Mouse (Mus musculus): Measurements from ENCODE around the gene Dgke. TPM values are rescaled to one million over a fixed set of nuclear protein-coding genes. Genes with fewer than 3 reads are reported as not detected.

Gene Dgke
- polyA plus RNA-seq, 1 experiment from 2014 or later, result 6.6 TPM

DNA sequence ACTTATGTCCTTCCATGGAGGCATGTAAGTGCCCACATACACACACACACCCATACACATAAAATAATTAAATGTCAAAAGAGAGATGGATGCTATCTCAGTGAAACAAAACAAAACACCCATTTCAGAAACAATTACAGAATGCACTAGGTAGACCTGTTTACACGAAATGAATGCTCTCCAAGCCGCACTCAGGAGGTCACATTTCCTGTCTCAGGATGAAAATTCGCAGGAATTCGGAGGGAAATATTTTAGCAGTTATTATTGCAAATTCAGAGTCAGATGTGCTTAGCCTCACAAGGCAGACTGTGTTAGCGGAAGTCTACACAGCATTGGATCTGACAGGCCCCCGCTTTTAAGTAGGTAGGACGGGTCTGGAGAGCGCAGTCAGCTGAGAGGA is 6.9 kb upstream of the Dgke start, which contains the start of gene Gm525:
Gene Gm525, plus strand, starts transcription at position 301 of the 400 bp plus-strand sequence.
- H3K4me1 ChIP-seq, result no peaks in the 10 kb centered on the region
- no peak within 1 kb of the TSS for H3K4me3 ChIP-seq
- 70% methylated on average over 8 of the region's 8 CpGs for WGBS
- no peak within 1 kb of the TSS for H3K4me2 ChIP-seq (replicated peaks)
- no peaks in the 10 kb centered on the region for H3K36me3 ChIP-seq
- no peak within 1 kb of the TSS for H3K9ac ChIP-seq
- no peaks in the 10 kb centered on the region for H3K27me3 ChIP-seq
- H3K9me3 ChIP-seq, result no peaks in the 10 kb centered on the region
- no peak within 1 kb of the TSS for H3K27ac ChIP-seq
- ATAC-seq (ENCODE audit: insufficient number of reproducible peaks, insufficient read depth, low FRiP score, low TSS enrichment), result no peak

GRCm38 (mm10) chr11:89071522-89071921 is 4.9 kb upstream of the Dgke start:
- Histone ChIP-seq H3K9ac (no peak overlapping the region), H3K36me3 (no peaks in the 10 kb centered on the region), H3K27ac (no peak overlapping the region), H3K27me3 (no peaks in the 10 kb centered on the region), H3K4me1 (no peaks in the 10 kb centered on the region), H3K4me3 (no peak overlapping the region), H3K4me2 (replicated peaks) (no peak overlapping the region), H3K9me3 (no peaks in the 10 kb centered on the region)
- ATAC-seq (ENCODE audit: insufficient number of reproducible peaks, insufficient read depth, low FRiP score, low TSS enrichment), result no peak
- 71% methylated on average over 5 of the region's 5 CpGs for WGBS

DNA sequence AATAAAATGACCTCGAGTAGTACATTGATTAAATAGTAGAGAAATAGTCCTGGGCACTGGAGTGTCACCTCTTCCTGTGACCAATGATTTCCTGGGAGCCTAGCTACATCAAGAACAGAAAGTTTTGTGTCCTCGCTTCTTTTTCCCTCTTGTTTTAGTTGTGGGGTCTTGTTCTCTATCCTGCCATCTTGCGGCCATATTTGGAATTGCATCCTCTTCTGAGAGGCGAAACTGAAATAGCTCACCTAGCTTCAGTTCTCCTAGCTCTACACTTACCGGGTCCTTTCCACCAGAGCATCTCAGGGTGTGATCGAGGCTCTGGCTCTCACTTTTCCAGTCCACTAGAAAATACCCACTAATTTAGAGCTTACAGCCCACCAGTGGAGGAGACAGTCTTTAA is 2.7 kb upstream of the Dgke start:
- no peaks in the 10 kb centered on the region for H3K27me3 ChIP-seq
- no peak overlapping the region for H3K4me3 ChIP-seq
- H3K4me1 ChIP-seq, result no peaks in the 10 kb centered on the region
- no peaks in the 10 kb centered on the region for H3K36me3 ChIP-seq
- ATAC-seq (ENCODE audit: insufficient number of reproducible peaks, insufficient read depth, low FRiP score, low TSS enrichment), result no peak
- H3K27ac ChIP-seq, result no peak overlapping the region
- H3K4me2 ChIP-seq (replicated peaks), result no peak overlapping the region
- H3K9me3 ChIP-seq, result no peaks in the 10 kb centered on the region
- no peak overlapping the region for H3K9ac ChIP-seq
- WGBS, result 24% methylated on average over 6 of the region's 6 CpGs

DNA sequence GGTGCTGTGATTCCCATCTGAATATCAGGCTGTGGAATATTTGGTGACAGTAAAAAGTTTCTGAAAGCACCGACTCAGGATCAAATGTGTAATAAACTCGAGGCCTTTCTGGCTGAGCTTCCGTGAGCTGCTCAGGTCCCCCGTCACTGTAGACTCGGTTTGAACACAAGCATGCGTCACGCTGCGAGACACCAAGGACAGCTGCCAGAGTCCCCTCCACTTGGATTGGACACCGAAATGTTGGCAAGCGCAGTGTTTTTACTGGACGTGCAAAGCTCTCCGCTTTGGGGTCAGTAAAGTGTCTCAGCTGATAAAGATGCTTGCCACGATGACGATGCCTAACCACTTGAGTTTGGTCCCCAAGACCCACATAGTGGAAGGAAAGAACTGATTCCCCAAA is 2.0 kb upstream of the Dgke start:
- Histone ChIP-seq H3K36me3 (no peaks in the 10 kb centered on the region), H3K9ac (no peak overlapping the region), H3K27me3 (no peaks in the 10 kb centered on the region), H3K4me1 (no peaks in the 10 kb centered on the region), H3K27ac (no peak overlapping the region), H3K9me3 (no peaks in the 10 kb centered on the region), H3K4me2 (replicated peaks) (no peak overlapping the region), H3K4me3 (no peak overlapping the region)
- 91% methylated on average over 14 of the region's 14 CpGs for WGBS
- ATAC-seq (ENCODE audit: insufficient number of reproducible peaks, insufficient read depth, low FRiP score, low TSS enrichment), result no peak

DNA sequence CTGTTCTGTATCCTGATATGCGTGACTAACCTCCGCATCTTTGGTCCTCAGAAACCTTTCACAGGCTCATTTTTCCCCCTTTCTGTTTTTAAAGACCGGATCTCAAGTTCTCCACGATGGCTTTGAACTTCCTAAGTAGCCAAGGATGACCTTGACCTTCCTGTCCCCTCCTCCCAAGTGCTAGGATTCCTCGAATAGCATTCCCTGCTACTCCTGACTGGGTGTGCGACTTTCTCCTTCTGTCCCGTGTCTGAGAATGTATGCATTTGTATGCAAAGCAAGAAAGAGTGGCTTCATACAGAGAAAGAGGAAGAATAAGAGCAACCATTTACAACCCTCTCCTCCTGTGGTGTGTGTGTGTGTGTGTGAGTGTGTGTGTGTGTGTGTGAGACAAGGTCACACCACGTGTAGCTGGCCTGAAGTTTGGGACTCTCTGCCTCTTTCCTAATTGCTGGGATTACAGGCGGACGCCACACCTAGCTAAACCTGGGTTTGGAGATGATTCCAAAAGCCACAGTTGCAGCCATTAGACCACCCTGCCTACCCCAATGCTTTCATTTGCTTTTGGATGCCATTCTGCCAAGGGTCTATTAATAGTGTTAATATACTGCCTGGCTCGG is 1.3 kb upstream of the Dgke start:
- Histone ChIP-seq H3K36me3 (no peaks in the 10 kb centered on the region), H3K27ac (no peak overlapping the region), H3K27me3 (no peaks in the 10 kb centered on the region), H3K9me3 (no peaks in the 10 kb centered on the region), H3K4me3 (no peak overlapping the region), H3K4me2 (replicated peaks) (no peak overlapping the region), H3K4me1 (no peaks in the 10 kb centered on the region), H3K9ac (no peak overlapping the region)
- no peak for ATAC-seq (ENCODE audit: insufficient number of reproducible peaks, insufficient read depth, low FRiP score, low TSS enrichment)
- WGBS, result 57% methylated on average over 11 of the region's 11 CpGs

DNA sequence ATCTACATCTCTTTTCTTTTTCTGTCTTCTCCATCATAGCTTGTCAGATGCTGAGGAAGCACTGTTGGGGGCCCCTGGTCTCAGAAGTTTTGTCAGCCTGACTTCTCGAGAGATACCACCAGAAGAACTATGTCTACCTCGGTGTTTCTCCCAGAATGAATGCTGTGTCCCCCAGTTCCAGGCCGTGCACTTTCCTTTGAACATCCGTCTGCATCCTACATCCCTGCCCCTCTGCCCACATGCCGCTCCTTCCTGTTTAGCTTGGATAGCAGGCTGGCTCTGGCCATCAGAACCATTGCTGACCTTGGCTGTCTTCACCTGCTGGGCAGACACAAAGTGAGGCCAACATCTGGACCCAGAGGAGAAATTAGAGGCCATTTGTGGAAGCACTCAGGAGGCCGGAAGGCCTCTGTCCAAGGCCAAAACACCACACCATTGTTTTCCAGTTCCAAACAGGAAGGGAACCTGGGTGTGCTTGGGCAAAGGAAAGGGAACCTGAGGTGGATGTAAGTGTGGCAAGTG is 712 bp upstream of the Dgke start:
- 63% methylated on average over 6 of the region's 6 CpGs for WGBS
- ATAC-seq (ENCODE audit: insufficient number of reproducible peaks, insufficient read depth, low FRiP score, low TSS enrichment), result no peak
- no peaks in the 10 kb centered on the region for H3K4me1 ChIP-seq

GRCm38 (mm10) chr11:89066126-89066525 is 524 bp downstream of the Dgke start:
- H3K27me3 ChIP-seq, result no peaks in the 10 kb centered on the region
- H3K36me3 ChIP-seq, result no peaks in the 10 kb centered on the region
- H3K4me1 ChIP-seq, result no peaks in the 10 kb centered on the region
- no peak overlapping the region for H3K4me2 ChIP-seq (replicated peaks)
- no peak for ATAC-seq (ENCODE audit: insufficient number of reproducible peaks, insufficient read depth, low FRiP score, low TSS enrichment)
- no peak overlapping the region for H3K9ac ChIP-seq
- no peaks in the 10 kb centered on the region for H3K9me3 ChIP-seq
- 83% methylated on average over 6 of the region's 6 CpGs for WGBS
- no peak overlapping the region for H3K4me3 ChIP-seq
- H3K27ac ChIP-seq, result no peak overlapping the region

More for the DNA sequence above, 712 bp upstream of the Dgke start:
- Histone ChIP-seq H3K4me2 (replicated peaks) (no peak overlapping the region), H3K9ac (no peak overlapping the region), H3K27me3 (no peaks in the 10 kb centered on the region), H3K36me3 (no peaks in the 10 kb centered on the region), H3K27ac (no peak overlapping the region), H3K9me3 (no peaks in the 10 kb centered on the region), H3K4me3 (no peak overlapping the region)

DNA sequence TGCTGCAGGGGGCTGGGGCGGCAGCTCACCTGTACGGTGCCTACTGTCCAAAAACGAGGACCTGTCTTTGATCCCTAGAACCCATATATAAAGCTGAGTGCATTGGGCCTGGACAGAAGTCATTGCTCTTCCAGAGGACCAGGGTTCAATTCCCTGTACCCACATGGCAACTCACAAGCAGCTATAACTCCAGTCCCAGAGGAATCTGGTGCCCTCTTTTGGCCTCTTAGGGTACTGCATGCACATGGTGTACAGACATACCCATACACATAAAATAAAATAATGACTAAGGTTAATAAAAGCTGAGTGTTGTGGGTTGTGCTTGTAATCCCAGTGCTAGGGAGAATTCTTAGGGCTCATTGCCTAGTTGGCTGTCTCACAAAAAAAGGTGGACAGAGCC is 1.4 kb downstream of the Dgke start:
- Histone ChIP-seq H3K9me3 (no peaks in the 10 kb centered on the region), H3K4me1 (no peaks in the 10 kb centered on the region), H3K27me3 (no peaks in the 10 kb centered on the region), H3K4me3 (no peak overlapping the region), H3K4me2 (replicated peaks) (no peak overlapping the region), H3K36me3 (no peaks in the 10 kb centered on the region), H3K27ac (no peak overlapping the region), H3K9ac (no peak overlapping the region)
- no peak for ATAC-seq (ENCODE audit: insufficient number of reproducible peaks, insufficient read depth, low FRiP score, low TSS enrichment)
- WGBS, result 95% methylated on average over 3 of the region's 3 CpGs

GRCm38 (mm10) chr11:89064312-89064711 is 2.3 kb downstream of the Dgke start:
- Histone ChIP-seq H3K4me1 (peaks cover 5% of the 10 kb centered on the region), H3K9ac (no peak overlapping the region), H3K27me3 (no peaks in the 10 kb centered on the region), H3K27ac (no peak overlapping the region), H3K9me3 (no peaks in the 10 kb centered on the region), H3K4me3 (no peak overlapping the region), H3K36me3 (no peaks in the 10 kb centered on the region), H3K4me2 (replicated peaks) (no peak overlapping the region)
- 75% methylated on average over 6 of the region's 6 CpGs for WGBS
- no peak for ATAC-seq (ENCODE audit: insufficient number of reproducible peaks, insufficient read depth, low FRiP score, low TSS enrichment)

GRCm38 (mm10) chr11:89061362-89061761 is 5.3 kb downstream of the Dgke start:
- H3K36me3 ChIP-seq, result no peaks in the 10 kb centered on the region
- H3K9me3 ChIP-seq, result no peaks in the 10 kb centered on the region
- no peak overlapping the region for H3K27ac ChIP-seq
- no peak overlapping the region for H3K4me2 ChIP-seq (replicated peaks)
- H3K4me3 ChIP-seq, result no peak overlapping the region
- no peak overlapping the region for H3K9ac ChIP-seq
- 84% methylated on average over 7 of the region's 7 CpGs for WGBS
- no peaks in the 10 kb centered on the region for H3K27me3 ChIP-seq
- ATAC-seq (ENCODE audit: insufficient number of reproducible peaks, insufficient read depth, low FRiP score, low TSS enrichment), result no peak
- H3K4me1 ChIP-seq, result peaks cover 15% of the 10 kb centered on the region

DNA sequence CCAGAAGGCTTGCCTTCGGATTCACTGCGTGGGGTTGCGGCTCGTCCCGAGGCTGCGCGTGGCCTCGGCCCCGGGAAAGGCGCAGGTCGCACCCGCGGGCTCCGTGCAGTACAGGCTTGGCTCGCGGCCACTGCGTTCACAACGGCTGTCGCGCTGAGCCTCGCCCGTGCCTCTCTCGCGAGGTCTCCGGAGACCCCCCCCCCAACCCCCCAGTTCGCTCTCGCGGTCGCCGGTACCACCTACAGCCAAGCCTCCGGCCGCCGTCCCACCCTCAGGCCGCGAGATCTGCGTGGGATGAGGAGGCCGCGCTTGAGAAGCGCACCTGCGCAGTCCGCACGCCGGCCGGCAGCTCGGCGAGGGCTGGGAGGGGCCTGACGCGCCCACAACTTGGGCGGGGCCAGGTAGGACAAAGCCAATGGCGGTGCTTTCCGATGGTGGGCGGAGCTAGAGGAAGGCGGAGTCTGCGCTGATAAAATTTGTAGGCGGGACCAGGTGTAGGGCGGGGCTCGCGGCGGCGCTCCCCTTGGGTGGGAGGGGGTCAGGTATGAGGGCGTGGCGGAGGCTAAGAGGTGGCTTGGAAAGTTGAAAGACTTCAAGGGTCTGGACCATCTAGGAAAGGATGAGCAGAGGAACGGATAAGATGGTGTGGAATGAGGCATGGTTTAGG is 6.1 kb downstream of the Dgke start:
- peak overlapping the region; percentile 89 for H3K4me2 ChIP-seq (replicated peaks)
- ATAC-seq (ENCODE audit: insufficient number of reproducible peaks, insufficient read depth, low FRiP score, low TSS enrichment), result peak; percentile 90
- no peaks in the 10 kb centered on the region for H3K9me3 ChIP-seq
- peak overlapping the region; percentile 77 for H3K9ac ChIP-seq
- H3K36me3 ChIP-seq, result no peaks in the 10 kb centered on the region
- H3K27me3 ChIP-seq, result no peaks in the 10 kb centered on the region
- H3K27ac ChIP-seq, result 0 out of 2 replicates have a peak overlapping the region, but pooled peaks have one; percentile 19
- WGBS, result under 1% methylated on average over 55 of the region's 63 CpGs
- peak overlapping the region; percentile 89 for H3K4me3 ChIP-seq
- H3K4me1 ChIP-seq, result peaks cover 15% of the 10 kb centered on the region

DNA sequence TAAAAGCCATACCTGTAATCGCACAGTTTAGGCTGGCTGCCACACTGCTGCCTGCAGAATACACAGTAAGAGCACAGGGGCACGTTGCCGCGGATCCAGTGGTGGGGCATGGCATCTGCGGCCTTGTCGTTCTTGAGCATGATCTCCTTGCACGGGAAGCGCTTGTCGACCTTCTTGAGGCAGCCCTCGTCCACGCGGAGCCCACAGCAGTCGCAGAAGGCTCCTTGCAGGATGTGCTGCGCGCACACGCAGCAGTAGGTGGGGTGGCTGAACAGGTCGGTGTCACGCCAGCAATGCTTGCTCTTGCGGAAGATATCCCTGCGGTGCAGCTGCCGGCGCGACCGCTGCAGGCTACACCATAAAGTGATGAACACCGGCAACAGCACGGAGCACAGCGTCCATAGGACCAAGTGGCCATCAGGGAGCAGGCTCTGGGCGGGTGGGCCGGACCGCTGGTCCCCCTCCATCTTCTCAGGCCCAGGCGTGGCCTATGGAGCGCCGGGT is 6.7 kb downstream of the Dgke start:
- under 1% methylated on average over 33 of the region's 33 CpGs for WGBS
- peak overlapping the region; percentile 89 for H3K4me3 ChIP-seq
- no peaks in the 10 kb centered on the region for H3K9me3 ChIP-seq
- no peak overlapping the region for H3K27ac ChIP-seq
- no peaks in the 10 kb centered on the region for H3K27me3 ChIP-seq
- peak overlapping the region; percentile 77 for H3K9ac ChIP-seq
- peaks cover 15% of the 10 kb centered on the region for H3K4me1 ChIP-seq
- peak; percentile 60 for ATAC-seq (ENCODE audit: insufficient number of reproducible peaks, insufficient read depth, low FRiP score, low TSS enrichment)
- peaks cover under 1% of the 10 kb centered on the region; the same call in 1 of the 2 replicates for H3K36me3 ChIP-seq
- H3K4me2 ChIP-seq (replicated peaks), result peak overlapping the region; percentile 89

Measured in embryonic facial prominence, embryonic 12.5 days (tissue).